Mouse (Mus musculus) G1E-ER4 (cell line): ENCODE data around the gene Tmem37. TPM values are rescaled to one million over a fixed set of nuclear protein-coding genes. Genes with fewer than 3 reads are reported as not detected.

Experiments
- GATA1 ChIP-seq: IDR thresholded peaks from one replicate; pipeline ENCODE4 v1.8.0; 2012; ENCODE audit warnings: low read length, inconsistent platforms
- polyA plus RNA-seq: library from polyadenylated mRNA; stranded (reverse); fragments of >175 nt; gene quantifications from 2 replicates; pipeline ENCODE4 v1.2.3, GENCODE M21; 2012

The Tmem37 gene
- not detected in 2 replicates for polyA plus RNA-seq

- TF ChIP-seq GATA1 = no peak
Measured at GRCm38 (mm10) chr1:120073519-120074306, at the start of gene Tmem37. Gene Tmem37 (minus strand): TSS chr1:120074074.

DNA sequence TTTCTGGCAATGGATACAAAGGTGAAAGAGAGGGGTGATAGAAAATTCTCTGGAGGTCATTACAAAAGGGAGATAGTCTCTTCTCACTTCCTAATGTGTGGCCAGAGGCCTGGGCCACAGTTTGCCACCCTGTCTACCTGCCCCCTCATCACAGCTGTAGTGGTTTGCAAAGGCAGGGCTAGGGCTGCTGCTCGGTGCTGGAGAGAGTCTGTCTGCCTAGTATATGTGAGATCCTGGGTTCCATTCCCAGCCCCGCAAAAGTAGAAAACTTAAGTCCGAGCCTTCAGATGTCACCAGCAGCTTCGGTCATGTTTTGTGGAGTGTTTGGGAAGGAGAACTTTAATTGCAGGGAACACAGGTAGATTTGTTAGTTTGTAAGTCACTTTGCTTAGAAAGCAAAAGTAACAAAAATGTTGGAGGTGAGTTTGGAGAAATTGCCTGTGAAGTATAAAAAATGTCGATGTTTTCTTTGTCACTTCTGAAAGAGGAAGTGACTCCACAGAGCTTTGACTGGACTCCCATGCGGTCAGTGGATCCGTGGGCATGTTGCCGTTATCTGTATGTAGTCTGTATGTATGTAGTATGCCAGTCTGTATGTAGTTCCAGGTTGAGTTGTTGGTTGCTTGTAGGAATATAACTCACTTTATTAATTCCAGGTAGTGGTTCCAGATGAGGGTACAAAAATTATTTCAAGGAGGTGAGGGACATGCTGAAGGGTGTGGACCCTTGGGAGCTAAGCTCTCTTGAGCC lies 48.9 kb upstream of the Tmem37 start:
- TF ChIP-seq GATA1 = no peak

GRCm38 (mm10) chr1:120121930-120122530 lies 48.2 kb upstream of the Tmem37 start:
- no peak for TF ChIP-seq GATA1

DNA sequence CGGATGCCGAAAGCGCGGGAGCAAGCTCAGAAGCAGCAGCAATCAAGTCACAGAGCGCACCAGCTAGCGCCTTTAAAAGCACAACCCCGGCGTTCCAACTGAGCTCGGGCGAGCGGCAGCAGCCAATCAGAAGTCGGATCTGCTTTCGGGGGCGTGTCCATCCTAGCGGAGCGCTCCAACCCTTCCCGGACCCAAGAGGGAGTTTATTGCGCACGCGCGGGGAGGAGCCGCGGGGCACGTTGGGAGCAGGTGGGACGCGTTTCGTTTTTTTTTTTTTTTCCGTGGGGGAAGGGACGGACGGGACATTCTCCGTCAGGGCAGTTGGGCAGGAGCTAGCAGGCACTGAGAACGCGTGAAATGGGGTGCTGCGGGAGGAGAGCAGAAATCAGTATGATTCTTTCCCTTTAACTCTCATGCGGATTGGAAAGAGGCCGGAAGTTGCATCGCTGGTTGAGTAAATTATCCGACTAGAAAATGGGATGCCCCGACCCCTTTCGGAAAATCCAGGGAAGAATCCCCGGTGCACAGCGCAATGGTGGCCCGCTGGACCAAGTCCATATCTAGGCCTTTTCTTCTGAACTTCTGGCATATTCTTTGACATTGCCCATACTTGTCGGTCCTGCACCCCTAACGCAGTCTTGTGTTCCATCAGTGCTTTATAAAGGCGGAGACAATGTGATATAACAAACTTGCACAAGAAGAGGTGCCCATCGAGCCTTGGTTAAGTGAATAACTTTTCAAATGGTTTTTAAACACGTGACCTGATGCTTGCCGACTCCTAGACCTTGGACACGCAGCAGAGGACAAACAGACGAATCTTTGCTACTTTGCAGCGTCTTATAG lies 47.3 kb upstream of the Tmem37 start, which contains the start of the genes Dbi and 3110009E18Rik:
Gene Dbi, minus strand, starts transcription at position 110 of the 843 bp plus-strand sequence.
Gene 3110009E18Rik, plus strand, starts transcription at position 219 of the 843 bp plus-strand sequence.
- no peak for TF ChIP-seq GATA1

DNA sequence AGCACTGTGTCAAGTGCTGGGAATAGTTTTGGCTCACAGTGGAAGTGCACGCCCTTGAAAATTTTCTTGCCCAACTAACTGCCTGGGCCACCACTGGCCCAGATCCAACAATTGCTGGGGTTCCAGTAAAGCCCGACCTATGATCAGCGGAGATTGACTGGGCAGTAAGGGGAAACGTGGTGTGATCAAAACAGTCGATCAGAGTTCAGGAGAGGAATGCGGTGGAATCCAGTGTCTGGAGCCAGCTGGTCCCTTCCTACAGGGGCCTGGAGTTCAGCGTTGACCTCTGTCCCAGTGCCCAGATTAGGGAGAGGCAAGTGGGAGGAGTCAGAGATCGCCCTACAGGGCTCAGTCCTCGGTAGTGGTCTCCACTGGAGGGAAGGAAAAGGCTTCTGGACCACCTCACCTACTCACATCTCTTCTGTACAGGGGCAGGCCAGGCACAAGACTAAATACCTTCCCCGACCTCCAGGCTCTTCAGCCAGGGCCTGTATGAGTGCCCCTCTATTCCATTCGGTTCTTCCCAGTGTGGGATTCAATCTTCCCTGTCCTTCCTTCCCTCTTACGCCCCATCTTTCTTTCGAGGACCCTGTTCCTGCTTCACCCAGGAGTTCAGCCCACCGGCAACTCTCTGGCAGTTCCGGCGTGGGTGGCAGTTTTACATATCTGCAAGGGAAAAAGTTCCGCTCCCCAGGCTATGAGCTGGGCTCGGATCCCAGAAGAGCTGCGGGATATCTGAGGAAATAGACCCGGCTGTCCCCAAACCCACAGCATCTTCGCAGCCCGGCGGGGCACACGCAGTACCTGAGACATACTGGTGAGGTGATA lies 46.5 kb upstream of the Tmem37 start:
- TF ChIP-seq GATA1 = no peak

GRCm38 (mm10) chr1:120119389-120119788 lies 45.5 kb upstream of the Tmem37 start:
- TF ChIP-seq GATA1 = no peak

- TF ChIP-seq GATA1 = no peak
Measured at GRCm38 (mm10) chr1:120118854-120119253, 45.0 kb upstream of the Tmem37 start.

DNA sequence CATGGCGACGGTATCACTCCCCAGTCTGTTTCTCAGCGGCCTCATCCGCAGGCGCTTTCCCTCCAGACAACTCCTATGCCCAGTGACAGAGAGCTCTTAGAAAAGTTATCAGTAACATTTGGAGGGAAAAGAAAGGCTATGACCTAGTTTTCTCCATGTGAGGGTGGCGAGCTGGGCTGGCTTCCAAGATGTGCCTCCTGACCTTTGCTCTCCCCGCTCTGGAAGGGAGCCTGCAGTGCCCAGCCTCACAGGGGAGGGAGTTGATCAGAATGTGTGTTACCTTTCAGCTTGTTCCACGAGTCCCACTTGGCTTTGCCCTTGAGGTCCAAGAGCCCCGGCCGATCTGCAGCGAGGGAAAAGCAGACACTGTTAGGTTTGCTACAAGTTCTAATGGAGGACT lies 42.2 kb upstream of the Tmem37 start:
- TF ChIP-seq GATA1 = no peak

GRCm38 (mm10) chr1:120115671-120116081 lies 41.8 kb upstream of the Tmem37 start:
- TF ChIP-seq GATA1 = no peak

- TF ChIP-seq GATA1 = no peak
Measured at GRCm38 (mm10) chr1:120112251-120113187, 38.6 kb upstream of the Tmem37 start.

GRCm38 (mm10) chr1:120111766-120112165 lies 37.9 kb upstream of the Tmem37 start:
- no peak for TF ChIP-seq GATA1

GRCm38 (mm10) chr1:120109741-120110432 lies 36.0 kb upstream of the Tmem37 start:
- TF ChIP-seq GATA1 = no peak

- no peak for TF ChIP-seq GATA1
Measured at GRCm38 (mm10) chr1:120105556-120105959, 31.7 kb upstream of the Tmem37 start.
